Mouse (Mus musculus) erythroblast, embryonic 14.5 days (primary cell): ENCODE results near the gene Myo9b.

Source experiments
- GATA1 ChIP-seq: IDR thresholded peaks from 2 replicates; pipeline ENCODE4 v1.6.1; 2012; ENCODE audit warnings: low read length, inconsistent platforms, mixed read lengths
- TAL1 ChIP-seq: IDR thresholded peaks from 3 replicates; pipeline ENCODE4 v1.6.1; 2012; ENCODE audit warnings: low read length, inconsistent platforms, mixed read lengths

DNA sequence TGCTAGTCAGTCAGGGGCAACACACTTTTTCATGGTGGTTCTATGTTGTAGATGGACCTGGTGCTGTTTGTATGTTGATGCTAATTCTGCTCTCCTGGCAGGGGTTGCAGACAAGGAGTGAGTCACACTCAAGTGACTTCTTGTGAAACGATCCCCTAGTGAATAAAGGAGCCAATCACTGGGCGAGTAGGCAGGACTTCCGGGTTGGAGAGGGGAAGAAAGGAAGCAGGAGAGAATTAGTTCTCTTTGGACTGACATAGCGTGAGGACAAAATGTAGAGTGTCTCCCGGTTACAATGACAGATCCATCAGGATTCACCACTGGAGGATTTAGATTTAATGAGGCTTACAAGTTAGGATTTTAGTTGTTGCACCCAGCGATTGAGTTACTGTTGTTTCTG, 37.9 kb downstream of the Myo9b start:
- TF ChIP-seq GATA1 = no peak
- TF ChIP-seq TAL1 = no peak
